Mouse (Mus musculus) stomach, embryonic 16.5 days (tissue): Measurements from ENCODE around the gene Akr1b10. TPM values are rescaled to one million over a fixed set of nuclear protein-coding genes. Genes with fewer than 3 reads are reported as not detected.
"Not testable (repeated sequence)": the region's sequence is repeated elsewhere in the genome, so short reads cannot be mapped to it uniquely, and the experiment has no call there.

Experiments used
- ATAC-seq: fragments of 200-750 bp; cut with Nextera tagmentation; 2 replicates; pipeline ENCODE4 v1.8.0; 2017; ENCODE audit warnings: moderate number of reproducible peaks, moderate TSS enrichment; ENCODE audit not compliant: insufficient read depth, low FRiP score
- H3K27ac ChIP-seq: fragments of 300-500 bp; sonication (generic); 2 replicates; pipeline ENCODE4 v1.5.1; 2014; ENCODE audit warnings: low read length
- H3K27me3 ChIP-seq: fragments of 300-500 bp; sonication (generic); 2 replicates; pipeline ENCODE4 v1.6.1; 2014; ENCODE audit warnings: low read length, control low read depth, mixed read lengths; ENCODE audit not compliant: control insufficient read depth, insufficient read depth
- H3K36me3 ChIP-seq: fragments of 300-500 bp; sonication (generic); 2 replicates; pipeline ENCODE4 v1.6.1; 2014; ENCODE audit warnings: low read length; ENCODE audit not compliant: control insufficient read depth, insufficient read depth
- H3K4me1 ChIP-seq: fragments of 300-500 bp; sonication (generic); 2 replicates; pipeline ENCODE4 v1.6.1; 2014; ENCODE audit warnings: low read length, control low read depth, mixed read lengths; ENCODE audit not compliant: control insufficient read depth, insufficient read depth
- H3K4me2 ChIP-seq: fragments of 300-500 bp; sonication (generic); 2 replicates; pipeline ENCODE4 v1.6.1; 2014; ENCODE audit warnings: low read depth, low read length, mixed read lengths
- H3K4me3 ChIP-seq: fragments of 300-500 bp; sonication (generic); replicated peaks from 2 replicates; pipeline ENCODE4 v1.5.1; 2014; ENCODE audit warnings: mild to moderate bottlenecking, low read length
- H3K9ac ChIP-seq: fragments of 300-500 bp; sonication (generic); 2 replicates; pipeline ENCODE4 v1.6.1; 2014; ENCODE audit warnings: low read length
- H3K9me3 ChIP-seq: fragments of 300-500 bp; sonication (generic); replicated peaks from 2 replicates; pipeline ENCODE4 v1.6.1; 2016; ENCODE audit warnings: low read length, control low read depth; ENCODE audit not compliant: control insufficient read depth
- WGBS: fragments of 180-500 bp; shearing (Covaris S2); extraction: QIAGEN DNeasy Blood & Tissue Kit; methylation state at CpG from one replicate; pipeline ENCODE4 v1.1.7; 2014; 5-methylcytosine and 5-hydroxymethylcytosine counted together
- polyA plus RNA-seq: library from polyadenylated mRNA; unstranded; fragments of >200 nt; fragmentation: Nextera tagmentation; extraction: Ambion mirVana; gene quantifications from 2 replicates; pipeline ENCODE4 v1.2.1, GENCODE M21; 2015

Akr1b10 gene
- polyA plus RNA-seq, 1 experiment from 2014 or later = 24.9 TPM

DNA sequence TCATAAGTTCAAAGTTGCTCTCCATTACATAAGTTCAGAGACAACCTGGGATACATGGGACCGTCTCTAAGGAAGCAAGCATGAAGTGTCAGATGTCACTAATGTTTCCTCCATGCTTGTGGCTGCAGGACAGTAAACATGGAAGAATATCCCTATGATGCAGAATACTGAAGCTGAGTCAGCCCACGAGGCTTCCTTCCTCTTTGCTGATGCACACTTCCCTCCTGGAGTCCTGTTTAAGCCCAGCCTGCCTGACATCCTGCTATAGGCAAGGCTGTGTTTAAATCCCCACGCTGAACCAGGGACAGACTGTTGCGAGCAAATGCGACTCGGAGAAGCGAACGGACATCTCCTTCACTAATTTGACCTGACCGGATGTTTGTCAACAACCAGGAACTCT, 16.0 kb upstream of the Akr1b10 start:
- H3K4me2 ChIP-seq = no peak overlapping the region
- no peak overlapping the region for H3K27ac ChIP-seq
- no peaks in the 10 kb centered on the region for H3K36me3 ChIP-seq
- H3K27me3 ChIP-seq = no peaks in the 10 kb centered on the region
- WGBS = 73% methylated on average over 9 of the region's 9 CpGs
- ATAC-seq = no peak
- no peak overlapping the region for H3K4me3 ChIP-seq
- H3K4me1 ChIP-seq = peaks cover 4% of the 10 kb centered on the region; the same call in 1 of the 2 replicates
- no peak overlapping the region for H3K9ac ChIP-seq
- H3K9me3 ChIP-seq = no peaks in the 10 kb centered on the region

DNA sequence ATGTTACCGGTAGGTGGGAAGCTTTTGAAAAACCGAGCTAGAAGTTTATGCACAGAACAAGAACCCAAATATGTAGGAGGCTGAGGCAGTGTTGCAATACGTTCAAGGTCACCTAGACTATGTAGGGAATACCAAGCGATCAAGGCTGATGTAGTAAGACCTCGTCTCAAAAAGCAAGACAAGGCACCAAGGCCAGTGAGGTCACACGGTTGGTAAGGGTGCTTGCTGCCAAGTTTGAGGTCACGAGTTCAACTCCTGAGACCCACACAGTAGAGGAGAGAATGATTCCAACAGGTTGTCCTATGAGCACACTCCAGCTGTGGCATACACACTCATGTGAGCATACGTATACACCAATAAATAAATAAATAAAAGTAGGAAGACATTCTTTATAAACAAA, 13.9 kb upstream of the Akr1b10 start:
- Histone ChIP-seq H3K9ac (no peak overlapping the region), H3K9me3 (no peaks in the 10 kb centered on the region), H3K4me1 (peaks cover 4% of the 10 kb centered on the region; the same call in 1 of the 2 replicates), H3K27me3 (no peaks in the 10 kb centered on the region), H3K4me2 (no peak overlapping the region), H3K27ac (no peak overlapping the region), H3K36me3 (no peaks in the 10 kb centered on the region), H3K4me3 (no peak overlapping the region)
- ATAC-seq = no peak
- WGBS = 78% methylated on average over 8 of the region's 8 CpGs

DNA sequence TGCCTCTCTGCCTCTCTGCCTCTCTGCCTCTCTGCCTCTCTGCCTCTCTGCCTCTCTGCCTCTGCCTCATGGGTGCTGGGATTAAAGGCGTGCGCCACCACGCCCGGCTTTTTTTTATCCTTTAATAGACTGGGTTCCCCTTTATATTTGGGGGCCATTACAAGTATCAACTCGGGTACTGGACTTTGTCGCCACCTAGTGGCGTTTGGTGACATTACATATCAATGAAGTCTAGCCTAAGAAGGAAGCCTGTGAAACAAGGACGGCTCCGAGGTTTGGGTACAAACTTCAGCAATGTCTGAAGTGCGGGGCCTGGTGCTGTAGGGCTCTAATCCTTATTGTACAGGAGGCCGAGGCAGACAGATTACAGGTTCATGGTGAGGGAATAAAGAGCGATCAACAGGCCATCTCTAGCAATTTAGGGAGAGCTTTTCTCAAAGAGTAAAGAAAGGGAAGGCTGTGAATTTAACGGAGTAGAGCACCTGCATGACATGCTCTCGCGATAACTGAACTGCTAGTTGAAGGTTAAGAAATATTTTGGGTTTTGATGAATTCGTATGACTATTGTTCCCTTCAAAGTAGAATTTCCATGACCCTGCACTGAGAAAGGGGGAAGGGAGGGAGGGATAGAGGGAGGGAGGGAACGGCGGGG, 12.2 kb upstream of the Akr1b10 start:
- Histone ChIP-seq H3K9me3 (no peaks in the 10 kb centered on the region), H3K9ac (peak overlapping the region; percentile 53; the same call in 1 of the 2 replicates), H3K36me3 (no peaks in the 10 kb centered on the region), H3K27me3 (no peaks in the 10 kb centered on the region), H3K27ac (no peak overlapping the region), H3K4me2 (peak overlapping the region; percentile 42), H3K4me3 (no peak overlapping the region; the same call in 1 of the 2 replicates), H3K4me1 (peaks cover 4% of the 10 kb centered on the region; the same call in 1 of the 2 replicates)
- WGBS = 23% methylated on average over 18 of the region's 18 CpGs
- no peak for ATAC-seq

DNA sequence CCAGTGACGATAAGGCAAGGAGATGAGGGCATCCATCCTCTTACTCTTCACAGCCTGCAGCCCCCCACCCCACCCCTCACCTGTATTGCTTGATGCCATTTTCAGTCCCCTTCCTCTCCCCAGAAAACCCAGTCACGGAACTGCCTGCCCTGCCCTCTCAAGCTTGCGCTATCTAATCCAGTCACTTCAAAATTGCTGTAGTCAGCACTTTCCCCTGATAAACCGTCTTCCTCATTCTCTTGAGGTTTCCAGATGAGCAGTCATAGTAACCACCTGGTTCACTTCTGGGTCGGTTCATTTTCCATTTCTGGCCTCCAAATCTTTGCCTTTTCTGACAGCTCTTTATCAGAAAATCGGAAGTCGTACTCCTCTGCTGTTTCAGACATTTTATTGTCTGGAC, 10.2 kb upstream of the Akr1b10 start:
- Histone ChIP-seq H3K27me3 (no peaks in the 10 kb centered on the region), H3K27ac (no peak overlapping the region), H3K9ac (no peak overlapping the region), H3K4me3 (no peak overlapping the region), H3K4me1 (peaks cover 4% of the 10 kb centered on the region; the same call in 1 of the 2 replicates), H3K36me3 (no peaks in the 10 kb centered on the region), H3K4me2 (no peak overlapping the region), H3K9me3 (no peaks in the 10 kb centered on the region)
- WGBS = 76% methylated on average over 7 of the region's 7 CpGs
- ATAC-seq = no peak

DNA sequence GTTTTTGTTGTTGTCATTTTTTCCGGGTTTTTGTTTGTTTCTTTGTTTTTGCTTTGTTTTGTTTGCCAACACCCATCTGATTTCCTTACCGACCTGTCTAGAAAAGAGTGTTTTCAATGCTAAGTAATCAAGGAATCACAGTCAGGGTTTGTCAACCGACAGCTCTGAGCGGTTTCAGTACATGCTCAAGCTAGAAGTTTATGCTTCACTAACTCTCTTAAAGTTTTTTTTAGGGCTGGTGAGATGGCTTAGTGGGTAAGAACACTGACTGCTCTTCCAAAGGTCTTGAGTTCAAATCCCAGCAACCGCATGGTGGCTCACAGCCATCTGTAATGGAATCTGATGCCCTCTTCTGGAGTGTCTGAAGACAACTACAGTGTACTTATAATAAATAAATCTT, 8.1 kb upstream of the Akr1b10 start:
- not testable (repeated sequence) for H3K9me3 ChIP-seq, H3K4me3 ChIP-seq, ATAC-seq, H3K27me3 ChIP-seq, H3K4me1 ChIP-seq, H3K4me2 ChIP-seq, H3K9ac ChIP-seq, H3K27ac ChIP-seq, H3K36me3 ChIP-seq
- 80% methylated on average over 5 of the region's 5 CpGs for WGBS

DNA sequence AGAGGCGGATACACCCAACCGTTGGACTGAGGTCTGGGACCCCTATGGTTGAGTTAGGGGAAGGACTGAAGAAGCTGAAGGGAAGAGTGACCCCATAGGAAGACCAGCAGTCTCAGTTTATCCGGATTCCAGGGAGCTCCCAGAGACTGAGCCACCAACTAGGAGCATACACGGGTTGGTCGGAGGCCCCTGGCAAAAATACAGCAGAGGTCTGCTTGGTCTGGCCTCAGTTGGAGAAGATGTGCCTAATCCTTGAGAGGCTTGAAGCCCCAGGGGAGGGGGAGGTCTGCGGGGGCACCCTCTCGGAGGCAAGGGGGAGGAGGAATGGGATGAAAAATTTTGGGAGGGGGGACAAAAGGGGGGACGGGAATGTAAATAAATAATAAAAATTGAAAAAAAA, 617 bp upstream of the Akr1b10 start:
- Histone ChIP-seq H3K4me1 (0 out of 2 replicates have a peak, but pooled peaks cover 6% of the 10 kb centered on the region), H3K9me3 (no peaks in the 10 kb centered on the region), H3K27ac (no peak overlapping the region), H3K4me2 (no peak overlapping the region), H3K36me3 (no peaks in the 10 kb centered on the region), H3K27me3 (no peaks in the 10 kb centered on the region), H3K9ac (no peak overlapping the region), H3K4me3 (no peak overlapping the region)
- ATAC-seq = no peak
- 48% methylated on average over 8 of the region's 8 CpGs for WGBS

DNA sequence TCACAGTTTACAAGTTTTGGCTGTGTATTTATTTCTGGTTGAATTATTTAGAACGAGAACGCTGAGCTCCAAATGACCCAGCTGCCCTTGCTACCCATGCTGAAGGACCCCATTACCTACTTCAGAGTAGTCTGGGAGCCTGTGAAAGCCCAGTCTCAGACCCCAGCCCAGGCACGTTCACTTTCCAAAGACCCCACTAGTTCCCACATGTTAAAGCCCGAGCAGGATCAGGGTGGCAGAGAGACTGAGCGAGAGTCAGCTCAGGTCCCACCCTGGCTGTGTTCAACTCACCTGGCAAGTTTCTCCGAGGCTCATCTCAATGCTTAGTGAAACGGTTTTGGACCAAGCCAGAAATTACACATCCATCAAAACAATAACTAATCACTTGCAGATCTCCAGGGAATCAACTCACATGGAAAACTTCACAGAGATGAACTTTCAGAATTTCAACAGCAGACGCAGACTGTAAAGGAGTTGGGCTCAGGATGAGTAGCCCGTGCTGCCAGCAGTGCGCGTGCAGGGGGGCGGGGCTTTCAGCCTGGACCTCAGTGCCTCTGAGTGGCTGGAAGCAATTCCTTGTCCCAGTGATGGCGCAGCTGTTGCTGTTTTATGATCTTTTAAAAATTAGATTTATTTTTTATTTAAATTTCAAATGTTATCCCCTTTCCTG, 818 bp downstream of the Akr1b10 start:
- peak overlapping the region; percentile 65 for H3K4me3 ChIP-seq
- no peaks in the 10 kb centered on the region for H3K36me3 ChIP-seq
- H3K9ac ChIP-seq = peak overlapping the region; percentile 72
- H3K4me2 ChIP-seq = peak overlapping the region; percentile 82
- H3K9me3 ChIP-seq = no peaks in the 10 kb centered on the region
- 0 out of 2 replicates have a peak, but pooled peaks cover 6% of the 10 kb centered on the region for H3K4me1 ChIP-seq
- peak; percentile 68; the same call in 1 of the 2 replicates for ATAC-seq
- 3% methylated on average over 13 of the region's 13 CpGs for WGBS
- H3K27ac ChIP-seq = peak overlapping the region; percentile 87
- no peaks in the 10 kb centered on the region for H3K27me3 ChIP-seq

DNA sequence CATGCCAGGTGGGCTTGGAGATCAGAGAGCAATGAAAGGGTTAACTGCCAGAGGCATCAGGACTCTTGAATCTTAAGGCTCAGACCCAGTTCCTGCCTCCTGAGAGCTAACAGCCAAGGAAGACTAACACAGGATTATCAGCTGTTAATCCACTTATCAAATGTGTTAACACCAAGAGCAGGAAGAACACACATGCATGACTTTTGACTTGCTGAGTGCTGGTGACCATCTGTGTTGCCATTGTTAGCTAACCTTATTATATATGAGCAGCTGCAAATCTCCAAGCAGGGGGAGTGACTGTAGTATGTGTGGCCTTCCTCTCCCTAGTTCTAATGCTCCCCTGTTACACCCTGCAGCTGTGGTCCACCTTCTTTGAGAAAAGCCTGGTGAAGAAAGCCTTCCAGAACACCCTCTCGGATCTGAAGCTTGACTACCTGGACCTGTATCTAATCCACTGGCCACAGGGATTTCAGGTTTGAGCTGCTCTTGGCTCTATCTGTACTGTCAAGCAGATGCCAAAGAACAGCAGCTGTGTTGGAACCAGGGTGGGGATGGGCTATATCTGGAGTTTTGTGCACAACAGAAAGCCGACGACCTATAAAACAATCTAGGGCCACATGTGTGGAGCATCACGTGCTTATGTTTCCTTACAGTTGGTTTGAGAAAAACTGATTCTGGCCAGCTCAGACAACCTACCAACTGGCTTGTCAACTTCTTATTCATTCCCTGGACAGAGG, 4.6 kb downstream of the Akr1b10 start:
- Histone ChIP-seq H3K4me2 (no peak overlapping the region), H3K36me3 (peaks cover 11% of the 10 kb centered on the region), H3K9me3 (0 out of 2 replicates have a peak, but pooled peaks cover 3% of the 10 kb centered on the region), H3K4me1 (0 out of 2 replicates have a peak, but pooled peaks cover 4% of the 10 kb centered on the region), H3K4me3 (no peak overlapping the region), H3K27ac (no peak overlapping the region), H3K9ac (no peak overlapping the region), H3K27me3 (no peaks in the 10 kb centered on the region)
- no peak for ATAC-seq
- WGBS = 71% methylated on average over 4 of the region's 4 CpGs

DNA sequence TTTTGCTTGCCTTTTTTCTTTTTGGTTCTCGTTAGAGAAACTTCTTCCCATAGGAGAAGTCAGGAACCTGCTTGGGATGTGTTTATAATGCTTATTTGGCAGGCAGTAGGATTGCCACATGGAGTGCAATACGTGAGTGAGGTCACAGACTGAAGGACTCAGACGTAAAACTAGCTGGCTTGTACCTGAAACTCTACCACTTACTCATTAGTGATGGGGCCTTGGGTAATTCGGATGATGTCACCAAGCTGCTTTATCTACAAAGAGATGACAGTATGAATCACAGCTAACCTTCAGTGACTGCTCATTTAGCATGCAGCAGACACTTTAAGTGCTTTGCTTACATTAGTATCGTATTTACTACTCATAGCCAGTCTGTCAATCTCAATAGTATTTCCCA, 11.9 kb downstream of the Akr1b10 start:
- H3K4me2 ChIP-seq = no peak overlapping the region
- H3K27me3 ChIP-seq = no peaks in the 10 kb centered on the region
- H3K4me3 ChIP-seq = no peak overlapping the region
- H3K36me3 ChIP-seq = peaks cover 8% of the 10 kb centered on the region
- H3K4me1 ChIP-seq = no peaks in the 10 kb centered on the region
- no peak overlapping the region for H3K9ac ChIP-seq
- no peaks in the 10 kb centered on the region for H3K9me3 ChIP-seq
- no peak for ATAC-seq
- H3K27ac ChIP-seq = no peak overlapping the region
- 72% methylated on average over 5 of the region's 5 CpGs for WGBS
